Mouse (Mus musculus) left cerebral cortex, postnatal 25 days (tissue): Measurements from ENCODE around the gene Camk1. TPM values are rescaled to one million over a fixed set of nuclear protein-coding genes. Genes with fewer than 3 reads are reported as not detected.

Experiments
- DNase-seq, 2 experiments: peaks; one replicate each; pipeline ENCODE4 v3.0.0; 2022; ENCODE audit warnings: low spot score in 2 of 2, mixed read lengths in 1 of 2
- intact Hi-C: fragments of 180-260 bp; cut with DNase I; formaldehyde crosslinking; loops from one replicate; pipeline ENCODE4 v1.15.1; 2025
- total RNA-seq, 2 experiments: library from RNA; stranded (reverse); gene quantifications; 2 replicates each; pipeline ENCODE4 v1.2.3; 2021

Gene Camk1
- total RNA-seq, 2 experiments from 2014 or later, result 109 to 126 TPM

- intact Hi-C loops, result no loop called here
- DNase-seq, result peak in 1 of 2 experiments; percentile 54
These were observed 27.8 kb downstream of the Camk1 start for GRCm38 (mm10) chr6:113315972-113316371.

GRCm38 (mm10) chr6:113308141-113308540 lies 35.6 kb downstream of the Camk1 start:
- intact Hi-C loops, result loop anchor here (5.0 kb wide), 3 partner anchors 116 to 261 kb away; partner anchors contain the start of gene Thumpd3
- DNase-seq, result peak; percentile 36 to 67

GRCm38 (mm10) chr6:113307481-113308121 lies 36.2 kb downstream of the Camk1 start:
- peak; percentile 35 to 40 for DNase-seq
- intact Hi-C loops, result loop anchor here (2.0 to 5.0 kb wide), 5 partner anchors 35 to 260 kb away; partner anchors contain the start of genes Camk1, Setd5 and Thumpd3

- DNase-seq, result peak in 1 of 2 experiments; percentile 87
These were observed 36.8 kb downstream of the Camk1 start, which contains the start of gene Brpf1 for GRCm38 (mm10) chr6:113306986-113307349. Gene Brpf1, plus strand, starts transcription at chr6:113307137.

GRCm38 (mm10) chr6:113306322-113306985 lies 37.3 kb downstream of the Camk1 start:
- peak; percentile 98 to 100 for DNase-seq
- intact Hi-C loops, result loop anchor here (1.0 to 5.0 kb wide), 6 partner anchors 20 to 259 kb away; partner anchors contain the start of genes Camk1, Ogg1, Setd5 and Thumpd3

More at GRCm38 (mm10) chr6:113306986-113307349, 36.8 kb downstream of the Camk1 start, which contains the start of gene Brpf1:
- intact Hi-C loops, result loop anchor here (1.0 to 5.0 kb wide), 6 partner anchors 19 to 260 kb away; partner anchors contain the start of genes Camk1, Ogg1, Setd5 and Thumpd3

GRCm38 (mm10) chr6:113302258-113302657 lies 41.5 kb downstream of the Camk1 start:
- intact Hi-C loops, result no loop called here
- no peak for DNase-seq

GRCm38 (mm10) chr6:113301350-113301749 lies 42.4 kb downstream of the Camk1 start:
- DNase-seq, result no peak
- intact Hi-C loops, result no loop called here

- no peak for DNase-seq
- intact Hi-C loops, result no loop called here
These were observed 47.1 kb downstream of the Camk1 start for GRCm38 (mm10) chr6:113296639-113297038.

GRCm38 (mm10) chr6:113296046-113296445 lies 47.7 kb downstream of the Camk1 start:
- intact Hi-C loops, result no loop called here
- DNase-seq, result no peak

- intact Hi-C loops, result no loop called here
- no peak for DNase-seq
These were observed 50.8 kb downstream of the Camk1 start for GRCm38 (mm10) chr6:113292938-113293337.

- intact Hi-C loops, result no loop called here
- peak in 1 of 2 experiments; percentile 41 for DNase-seq
These were observed 53.4 kb downstream of the Camk1 start for GRCm38 (mm10) chr6:113290346-113290745.

GRCm38 (mm10) chr6:113289346-113289745 lies 54.4 kb downstream of the Camk1 start:
- intact Hi-C loops, result no loop called here
- no peak for DNase-seq

- intact Hi-C loops, result no loop called here
- peak; percentile 18 to 92 for DNase-seq
These were observed 56.5 kb downstream of the Camk1 start for GRCm38 (mm10) chr6:113287236-113287635.

- no peak for DNase-seq
- intact Hi-C loops, result no loop called here
These were observed 57.5 kb downstream of the Camk1 start for GRCm38 (mm10) chr6:113286316-113286715.

- no peak for DNase-seq
- intact Hi-C loops, result no loop called here
These were observed 58.9 kb downstream of the Camk1 start for GRCm38 (mm10) chr6:113284931-113285330.

Other genes with a start within 250 kb of the Camk1 start
- gene Lhfpl4, start 148.6 kb downstream of the Camk1 start, total RNA-seq, result 10 to 100 TPM; 82.9 to 92.8 TPM
- gene Mtmr14, start 106.1 kb downstream of the Camk1 start, total RNA-seq, result 10 to 100 TPM; 14.4 to 16.6 TPM
- 10 to 100 TPM; 65.3 to 72.2 TPM for gene Cpne9, start 61.7 kb downstream of the Camk1 start, total RNA-seq
- 10 to 100 TPM; 29.2 to 29.6 TPM for gene Brpf1, start 36.8 kb downstream of the Camk1 start, total RNA-seq
- gene Ogg1, start 17.0 kb downstream of the Camk1 start, total RNA-seq, result 1 to 10 TPM; 6.0 to 6.1 TPM
- gene Tada3, start 33.9 kb upstream of the Camk1 start, total RNA-seq, result 10 to 100 TPM; 48.3 to 51.5 TPM
- gene Arpc4, start 34.1 kb upstream of the Camk1 start, total RNA-seq, result 100 to 1,000 TPM; 259 to 284 TPM
- gene Ttll3, start 45.3 kb upstream of the Camk1 start, total RNA-seq, result 10 to 100 TPM; 11.5 to 13.1 TPM
- gene Rpusd3, start 75.4 kb upstream of the Camk1 start, total RNA-seq, result 10 to 100 TPM; 17.0 to 21.0 TPM
- gene Cidec, start 91.8 kb upstream of the Camk1 start, total RNA-seq, result not detected
- gene Jagn1, start 98.6 kb upstream of the Camk1 start, total RNA-seq, result 10 to 100 TPM; 40.9 to 47.4 TPM
- under 1 TPM; 0.34 to 0.66 TPM for gene Il17re, start 114.5 kb upstream of the Camk1 start, total RNA-seq
- gene Il17rc, start 127.4 kb upstream of the Camk1 start, total RNA-seq, result 1 to 10 TPM; 4.6 to 5.7 TPM
- gene Creld1, start 139.3 kb upstream of the Camk1 start, total RNA-seq, result 100 to 1,000 TPM; 114 to 121 TPM
- gene Prrt3, start 157.9 kb upstream of the Camk1 start, total RNA-seq, result 10 to 100 TPM; 56.2 to 57.0 TPM
- 10 to 100 TPM; 82.5 to 83.2 TPM for gene Emc3, start 187.7 kb upstream of the Camk1 start, total RNA-seq
- 1 to 10 TPM; 1.9 to 2.1 TPM for gene Fancd2, start 187.7 kb upstream of the Camk1 start, total RNA-seq